Mouse (Mus musculus) neural tube, embryonic 10.5 days (tissue): ENCODE measurements around the gene Klhl4.

Source experiments
- DNase-seq: peaks from one replicate; pipeline ENCODE4 v3.0.0-alpha.2; 2017; ENCODE audit warnings: low spot score; ENCODE audit errors: extremely low spot score

Klhl4 gene

DNA sequence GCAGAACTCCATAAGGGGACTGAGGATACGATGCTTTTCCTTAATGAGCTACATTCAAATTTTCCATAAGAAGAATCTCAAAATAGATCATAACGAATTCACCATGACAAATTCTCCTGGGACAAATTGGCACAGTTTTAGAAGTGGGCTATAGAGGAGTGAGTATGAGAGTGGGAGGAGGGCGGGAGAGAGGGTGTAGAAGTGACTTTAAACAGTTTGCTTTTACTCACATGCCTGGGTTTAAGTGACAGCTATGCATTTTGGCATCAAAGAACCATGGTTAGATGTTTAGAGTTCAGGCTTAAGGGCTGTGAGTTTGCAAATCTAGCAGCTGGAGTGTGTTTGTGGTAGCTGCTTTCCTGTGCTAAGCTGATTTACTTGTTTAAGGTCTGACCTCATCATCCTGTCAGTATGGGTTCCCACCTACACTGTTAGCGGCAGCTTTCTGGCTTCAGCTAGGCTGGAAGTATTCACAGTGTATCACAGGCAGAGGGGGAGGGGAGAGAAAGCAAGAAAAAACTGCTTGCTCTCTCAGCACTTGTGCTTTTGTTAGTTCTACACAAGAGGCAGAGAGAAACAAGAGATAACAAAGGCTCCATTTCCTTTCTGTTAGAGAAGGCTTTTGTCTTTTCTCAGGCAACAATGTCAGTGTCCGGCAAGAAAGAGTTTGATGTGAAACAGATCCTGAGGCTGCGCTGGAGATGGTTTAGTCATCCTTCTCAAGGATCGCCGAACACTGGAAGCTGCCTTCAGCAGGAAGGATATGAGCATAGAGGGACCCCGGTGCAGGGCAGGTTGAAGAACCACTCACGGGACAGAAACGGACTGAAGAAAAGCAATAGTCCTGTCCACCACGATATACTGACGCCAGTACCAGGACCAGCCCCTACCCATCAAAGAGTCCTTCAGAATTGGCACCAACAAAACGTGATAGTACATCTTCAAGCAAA is at the start of gene Klhl4:
Gene Klhl4 (plus strand): TSS at position 552 of the 950 bp plus-strand sequence.
- DNase-seq, result peak; percentile 13

DNA sequence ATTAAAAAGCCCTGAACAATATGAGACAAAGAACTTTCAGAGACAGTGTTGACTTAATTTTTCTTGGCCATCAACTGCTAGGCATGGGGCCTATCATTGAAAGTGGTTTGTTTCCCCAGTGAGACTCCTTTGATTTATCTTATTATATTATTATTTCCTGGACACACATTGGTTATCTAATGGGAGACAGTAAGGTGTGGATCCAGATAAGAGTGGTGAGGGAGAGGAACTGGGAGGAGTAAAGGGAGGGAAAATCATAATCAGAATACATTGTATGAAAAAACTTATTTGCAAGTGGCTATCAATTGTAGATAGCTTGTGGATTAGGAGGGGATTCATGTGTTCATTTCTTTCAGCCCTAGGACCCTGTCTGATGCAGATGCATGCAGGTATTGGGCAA is 10.0 kb downstream of the Klhl4 start:
- DNase-seq, result no peak

DNA sequence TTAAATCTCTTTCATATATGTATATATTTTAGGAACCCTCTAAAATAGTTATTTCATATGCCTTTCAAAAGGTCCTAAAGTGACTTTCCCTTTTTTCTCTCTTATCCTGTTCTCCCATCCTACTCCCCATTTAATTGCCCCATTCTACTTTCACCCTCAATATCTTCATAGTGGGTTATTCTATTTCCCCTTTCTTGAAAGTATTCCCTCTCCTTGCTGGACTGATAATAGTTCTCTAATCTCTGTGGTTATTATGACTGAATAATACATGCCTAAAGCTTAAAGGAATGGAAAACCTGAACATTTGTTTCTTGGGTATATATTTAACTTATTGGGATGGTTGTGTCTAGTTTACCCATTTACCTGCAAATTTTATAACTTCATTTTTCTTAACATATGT is 12.6 kb downstream of the Klhl4 start:
- no peak for DNase-seq

DNA sequence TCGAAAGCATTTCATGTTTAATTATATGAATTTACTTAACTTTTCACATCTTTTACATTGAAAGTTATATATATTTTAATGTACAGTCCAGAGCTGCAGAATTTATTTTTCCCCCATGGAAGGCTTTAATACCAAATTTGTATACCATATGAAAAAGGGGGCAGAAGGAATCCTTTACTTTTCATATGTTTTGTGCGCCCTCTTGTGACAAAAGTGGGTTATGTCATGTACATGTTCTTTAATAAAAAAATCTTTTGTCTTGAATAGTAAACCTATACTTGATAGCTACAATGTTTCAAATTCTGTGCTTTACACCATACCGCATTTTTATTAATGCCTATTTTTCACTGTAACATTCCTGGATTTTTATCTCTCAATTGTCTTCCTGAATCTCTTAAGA is 84.0 kb downstream of the Klhl4 start:
- no peak for DNase-seq

DNA sequence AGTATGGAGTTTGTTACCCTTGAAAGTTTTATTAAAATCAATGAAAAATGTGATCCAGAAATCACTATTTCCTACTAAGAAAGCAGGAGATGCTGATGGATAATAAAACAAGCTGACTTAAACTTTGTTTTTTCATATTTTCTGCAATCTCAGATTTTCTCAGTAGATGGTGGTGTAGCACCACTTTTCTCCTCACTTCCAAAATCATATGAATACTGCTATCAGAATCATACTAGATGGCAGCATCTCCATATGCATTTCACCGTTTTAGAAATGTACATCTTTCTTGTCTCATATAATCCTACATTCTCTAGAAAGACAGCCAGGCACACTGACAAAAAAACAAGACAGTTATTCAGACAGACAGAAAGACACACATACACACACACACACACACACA is 108.2 kb downstream of the Klhl4 start:
- DNase-seq, result no peak
